Mouse (Mus musculus): ENCODE data around the gene Cox5b. TPM values are rescaled to one million over a fixed set of nuclear protein-coding genes. Genes with fewer than 3 reads are reported as not detected.

Gene Cox5b
- polyA plus RNA-seq, 1 experiment from 2014 or later = 620 TPM

GRCm38 (mm10) chr1:36707797-36708196 is 16.5 kb downstream of the Cox5b start:
- TF ChIP-seq EP300 (IDR thresholded peaks at IDR 0.05; ENCODE audit: low read depth) (no peak), CTCF (IDR thresholded peaks at IDR 0.05; ENCODE audit: low read depth) (no peak)
- no peak overlapping the region for H3K27ac ChIP-seq (ENCODE audit: low read depth)
- H3K4me1 ChIP-seq (ENCODE audit: insufficient read depth) = peaks cover 13% of the 10 kb centered on the region
- WGBS (ENCODE audit: insufficient replicate concordance) = 77% methylated on average over 3 of the region's 3 CpGs
- ATAC-seq = no peak
- peaks cover 31% of the 10 kb centered on the region for H3K36me3 ChIP-seq (replicated peaks; ENCODE audit: insufficient read depth, low read length)
- no peaks in the 10 kb centered on the region for H3K9me3 ChIP-seq (ENCODE audit: low read length)
- H3K27me3 ChIP-seq (ENCODE audit: insufficient read depth, low read length) = no peaks in the 10 kb centered on the region
- DNase-seq = no peak
- H3K4me3 ChIP-seq (ENCODE audit: low read depth, low read length) = no peak overlapping the region
- H3K9ac ChIP-seq (replicated peaks) = no peak overlapping the region; the same call in 1 of the 2 replicates
- no peak overlapping the region for H3K4me2 ChIP-seq (ENCODE audit: low read depth, low read length)

GRCm38 (mm10) chr1:36708626-36709025 is 17.4 kb downstream of the Cox5b start:
- DNase-seq = no peak
- WGBS (ENCODE audit: insufficient replicate concordance) = 68% methylated on average over 1 of the region's 1 CpGs

GRCm38 (mm10) chr1:36709055-36709853 is 18.0 kb downstream of the Cox5b start:
- WGBS (ENCODE audit: insufficient replicate concordance) = 1% methylated on average over 33 of the region's 33 CpGs
- peak; percentile 52 for ATAC-seq
- Histone ChIP-seq H3K9ac (replicated peaks) (peak overlapping the region; percentile 90), H3K27ac (ENCODE audit: low read depth) (peak overlapping the region; percentile 86), H3K4me3 (ENCODE audit: low read depth, low read length) (peak overlapping the region; percentile 92), H3K4me1 (ENCODE audit: insufficient read depth) (peaks cover 13% of the 10 kb centered on the region), H3K36me3 (replicated peaks; ENCODE audit: insufficient read depth, low read length) (peaks cover 24% of the 10 kb centered on the region), H3K9me3 (ENCODE audit: low read length) (no peaks in the 10 kb centered on the region), H3K27me3 (ENCODE audit: insufficient read depth, low read length) (no peaks in the 10 kb centered on the region), H3K4me2 (ENCODE audit: low read depth, low read length) (peak overlapping the region; percentile 94)
- TF ChIP-seq CTCF (IDR thresholded peaks at IDR 0.05; ENCODE audit: low read depth) (peak; percentile 60), EP300 (IDR thresholded peaks at IDR 0.05; ENCODE audit: low read depth) (no peak)
- DNase-seq = peak; percentile 51

More at GRCm38 (mm10) chr1:36708626-36709025, 17.4 kb downstream of the Cox5b start:
- ATAC-seq = 0 out of 2 replicates have a peak, but pooled peaks have one; percentile 9
- H3K4me1 ChIP-seq (ENCODE audit: insufficient read depth) = peaks cover 13% of the 10 kb centered on the region
- peaks cover 24% of the 10 kb centered on the region for H3K36me3 ChIP-seq (replicated peaks; ENCODE audit: insufficient read depth, low read length)
- TF ChIP-seq EP300 (IDR thresholded peaks at IDR 0.05; ENCODE audit: low read depth) (no peak), CTCF (IDR thresholded peaks at IDR 0.05; ENCODE audit: low read depth) (no peak)
- peak overlapping the region; percentile 92 for H3K4me3 ChIP-seq (ENCODE audit: low read depth, low read length)
- H3K27me3 ChIP-seq (ENCODE audit: insufficient read depth, low read length) = no peaks in the 10 kb centered on the region
- H3K9ac ChIP-seq (replicated peaks) = peak overlapping the region; percentile 90
- H3K9me3 ChIP-seq (ENCODE audit: low read length) = no peaks in the 10 kb centered on the region
- H3K27ac ChIP-seq (ENCODE audit: low read depth) = peak overlapping the region; percentile 86
- H3K4me2 ChIP-seq (ENCODE audit: low read depth, low read length) = peak overlapping the region; percentile 94

- ATAC-seq (peak; percentile 99), DNase-seq (peak; percentile 98)
- peak within 1 kb of the TSS; percentile 90 for H3K9ac ChIP-seq (replicated peaks)
- 0 out of 2 replicates have a peak, but pooled peaks have one; percentile 1 for TF ChIP-seq CTCF (IDR thresholded peaks at IDR 0.05; ENCODE audit: low read depth)
- TF ChIP-seq EP300 (IDR thresholded peaks at IDR 0.05; ENCODE audit: low read depth) = no peak
- peak within 1 kb of the TSS; percentile 86 for H3K27ac ChIP-seq (ENCODE audit: low read depth)
- peak within 1 kb of the TSS; percentile 92 for H3K4me3 ChIP-seq (ENCODE audit: low read depth, low read length)
- 2% methylated on average over 26 of the region's 29 CpGs for WGBS (ENCODE audit: insufficient replicate concordance)
- H3K4me2 ChIP-seq (ENCODE audit: low read depth, low read length) = peak within 1 kb of the TSS; percentile 94
- H3K9me3 ChIP-seq (ENCODE audit: low read length) = no peaks in the 10 kb centered on the region
- peaks cover 13% of the 10 kb centered on the region for H3K4me1 ChIP-seq (ENCODE audit: insufficient read depth)
- peaks cover 20% of the 10 kb centered on the region for H3K36me3 ChIP-seq (replicated peaks; ENCODE audit: insufficient read depth, low read length)
- no peaks in the 10 kb centered on the region for H3K27me3 ChIP-seq (ENCODE audit: insufficient read depth, low read length)
These were observed 18.6 kb downstream of the Cox5b start, which contains the start of gene 4933424G06Rik for GRCm38 (mm10) chr1:36709854-36710280. Gene 4933424G06Rik (plus strand): TSS chr1:36710149.

GRCm38 (mm10) chr1:36711104-36711503 is 19.9 kb downstream of the Cox5b start:
- Histone ChIP-seq H3K4me3 (ENCODE audit: low read depth, low read length) (no peak overlapping the region), H3K36me3 (replicated peaks; ENCODE audit: insufficient read depth, low read length) (peaks cover 9% of the 10 kb centered on the region), H3K27me3 (ENCODE audit: insufficient read depth, low read length) (no peaks in the 10 kb centered on the region), H3K9me3 (ENCODE audit: low read length) (no peaks in the 10 kb centered on the region), H3K27ac (ENCODE audit: low read depth) (no peak overlapping the region), H3K9ac (replicated peaks) (no peak overlapping the region), H3K4me1 (ENCODE audit: insufficient read depth) (peaks cover 13% of the 10 kb centered on the region), H3K4me2 (ENCODE audit: low read depth, low read length) (no peak overlapping the region)
- no peak for ATAC-seq
- DNase-seq = no peak
- 82% methylated on average over 2 of the region's 2 CpGs for WGBS (ENCODE audit: insufficient replicate concordance)
- TF ChIP-seq CTCF (IDR thresholded peaks at IDR 0.05; ENCODE audit: low read depth) = no peak
- TF ChIP-seq EP300 (IDR thresholded peaks at IDR 0.05; ENCODE audit: low read depth) = no peak

- Histone ChIP-seq H3K9ac (replicated peaks) (no peak within 1 kb of the TSS), H3K4me2 (ENCODE audit: low read depth, low read length) (no peak within 1 kb of the TSS), H3K4me1 (ENCODE audit: insufficient read depth) (no peaks in the 10 kb centered on the region), H3K27me3 (ENCODE audit: insufficient read depth, low read length) (no peaks in the 10 kb centered on the region), H3K9me3 (ENCODE audit: low read length) (no peaks in the 10 kb centered on the region), H3K4me3 (ENCODE audit: low read depth, low read length) (no peak within 1 kb of the TSS), H3K36me3 (replicated peaks; ENCODE audit: insufficient read depth, low read length) (no peaks in the 10 kb centered on the region), H3K27ac (ENCODE audit: low read depth) (no peak within 1 kb of the TSS)
- no peak for ATAC-seq
- DNase-seq = no peak
- WGBS (ENCODE audit: insufficient replicate concordance) = 74% methylated on average over 5 of the region's 5 CpGs
- TF ChIP-seq EP300 (IDR thresholded peaks at IDR 0.05; ENCODE audit: low read depth) (no peak), CTCF (IDR thresholded peaks at IDR 0.05; ENCODE audit: low read depth) (no peak)
These were observed 23.1 kb downstream of the Cox5b start, which contains the start of gene Actr1b for GRCm38 (mm10) chr1:36714311-36714710. Gene Actr1b (minus strand): TSS chr1:36714422.

All from liver, postnatal 0 days (tissue).